Mouse (Mus musculus): Measurements from ENCODE around the gene Ubxn2a. TPM values are rescaled to one million over a fixed set of nuclear protein-coding genes. Genes with fewer than 3 reads are reported as not detected.
"Not testable (repeated sequence)": the region's sequence is repeated elsewhere in the genome, so short reads cannot be mapped to it uniquely, and the experiment has no call there.

The Ubxn2a gene
- 10 to 100 TPM; 44.3 to 46.8 TPM for total RNA-seq (2021)

DNA sequence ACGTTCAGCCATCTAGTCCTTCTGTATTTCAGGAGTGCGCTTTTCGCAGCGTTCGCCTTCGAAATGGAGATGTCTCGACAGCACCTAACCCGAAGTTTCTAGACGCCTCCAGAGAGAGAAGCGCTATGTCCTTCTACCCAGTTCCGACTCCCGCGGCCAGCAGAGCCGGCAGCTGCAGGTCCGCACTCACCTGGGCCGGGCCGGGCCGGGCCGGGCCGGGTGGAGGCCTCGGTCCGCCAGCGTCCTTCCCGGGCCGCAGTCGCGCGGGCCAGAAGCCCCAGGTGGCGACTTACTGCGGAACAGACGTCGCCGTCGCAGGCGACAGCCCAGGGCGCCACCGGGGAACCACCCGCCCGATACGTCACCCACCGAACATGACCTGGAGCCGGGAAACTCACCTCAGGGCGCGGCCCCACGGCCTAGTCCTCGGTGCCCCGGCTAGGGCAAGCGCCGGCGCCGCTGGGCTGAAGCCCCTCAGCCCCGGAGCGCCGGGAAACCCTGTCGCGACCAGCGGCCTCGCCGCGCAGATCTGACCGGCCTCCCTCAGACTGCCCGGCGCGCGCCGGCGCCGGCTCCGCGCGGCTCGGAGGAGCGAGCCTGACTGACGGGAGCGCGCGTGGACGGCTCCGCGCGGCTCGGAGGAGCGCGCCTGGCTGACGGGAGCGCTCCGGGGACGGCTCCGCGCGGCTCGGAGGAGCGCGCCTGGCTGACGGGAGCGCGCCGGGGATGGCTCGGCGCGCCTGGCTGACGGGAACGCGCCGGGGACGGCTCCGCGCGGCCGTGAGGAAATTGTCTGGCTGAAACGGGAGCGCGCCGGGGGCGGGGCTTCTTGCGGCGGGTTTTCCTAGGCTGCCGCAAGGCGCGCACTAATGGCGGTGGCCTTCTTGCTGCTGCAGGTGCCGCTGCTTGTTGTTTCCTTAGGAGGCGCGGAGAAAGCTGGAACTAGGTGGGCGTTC is at the start of gene Ubxn2a:
Ubxn2a (minus strand) TSS at position 755 of the 956 bp plus-strand sequence.
- DNase-seq = peak; percentile 90 to 91

DNA sequence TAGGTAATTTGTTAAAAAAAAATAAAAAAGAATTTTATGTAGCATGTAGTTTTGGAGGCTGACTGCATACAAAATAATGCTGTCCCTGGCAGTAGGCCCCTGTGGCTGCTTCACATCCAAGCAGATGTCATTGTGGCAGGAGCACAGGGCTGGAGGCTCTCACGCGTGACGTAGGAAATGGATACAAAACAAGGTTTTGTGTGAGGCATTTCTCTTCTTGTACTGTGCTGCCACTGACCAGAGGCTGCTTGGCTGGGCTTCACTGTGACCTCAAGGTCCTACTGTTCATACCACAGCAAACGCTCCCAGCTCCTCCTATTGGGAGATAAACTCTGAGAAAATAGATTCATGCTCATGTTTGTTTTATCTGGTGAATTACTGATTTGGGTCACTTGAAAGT is 45.7 kb upstream of the Ubxn2a start:
- peak; percentile 10 to 12 for DNase-seq

DNA sequence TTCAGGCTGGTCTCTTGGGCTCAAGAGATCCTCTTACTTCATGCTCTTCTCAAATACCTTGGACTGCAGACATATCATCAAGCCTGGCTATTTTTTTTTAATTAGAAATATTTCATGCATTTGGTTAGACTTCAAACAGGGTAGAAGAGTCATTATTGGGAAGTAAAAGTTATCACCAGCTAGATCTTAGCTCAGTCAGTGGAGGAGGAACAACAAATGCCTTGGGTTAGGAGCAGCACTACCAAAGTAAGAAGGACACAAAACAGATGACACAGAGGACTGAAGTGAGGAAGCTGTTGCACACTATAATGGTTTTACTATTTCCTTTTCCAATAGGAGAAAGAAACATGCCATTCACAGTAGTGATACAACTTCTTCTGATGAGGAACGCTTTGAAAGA is 44.8 kb upstream of the Ubxn2a start:
- no peak for DNase-seq

DNA sequence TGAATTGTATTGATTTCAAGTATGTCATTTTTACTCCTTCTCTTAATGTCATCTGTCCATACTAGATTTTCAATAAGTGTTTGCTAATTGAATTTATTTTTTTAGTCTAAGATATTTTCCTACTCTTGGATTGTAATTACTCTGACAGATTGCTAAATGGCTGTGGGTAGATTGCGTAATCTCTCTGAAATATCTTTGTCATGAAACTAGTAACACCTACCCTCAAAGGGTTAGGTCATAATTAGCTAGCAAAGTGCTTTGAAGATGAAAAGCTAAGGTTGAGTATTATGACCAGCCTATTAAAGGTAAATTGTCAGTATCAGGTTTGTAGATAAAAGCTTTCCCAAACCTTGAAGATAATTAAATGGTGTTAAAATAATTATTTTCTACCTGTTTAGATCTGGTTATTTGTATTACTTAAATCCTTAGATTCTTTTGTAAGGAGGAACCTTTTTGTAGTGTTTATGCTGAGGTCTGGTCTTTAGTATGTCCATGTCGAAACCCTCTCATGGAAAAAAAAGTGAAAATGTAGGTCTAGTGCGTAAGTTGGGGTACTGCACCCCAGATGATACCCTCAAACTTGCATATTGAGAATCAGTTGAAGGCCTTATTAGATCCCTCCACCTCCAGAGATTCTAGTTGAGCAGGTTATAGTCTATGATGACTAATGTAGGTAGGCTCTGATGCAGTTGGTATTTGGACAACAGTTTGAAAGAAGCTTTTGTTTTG is 23.5 kb upstream of the Ubxn2a start:
- DNase-seq = no peak

DNA sequence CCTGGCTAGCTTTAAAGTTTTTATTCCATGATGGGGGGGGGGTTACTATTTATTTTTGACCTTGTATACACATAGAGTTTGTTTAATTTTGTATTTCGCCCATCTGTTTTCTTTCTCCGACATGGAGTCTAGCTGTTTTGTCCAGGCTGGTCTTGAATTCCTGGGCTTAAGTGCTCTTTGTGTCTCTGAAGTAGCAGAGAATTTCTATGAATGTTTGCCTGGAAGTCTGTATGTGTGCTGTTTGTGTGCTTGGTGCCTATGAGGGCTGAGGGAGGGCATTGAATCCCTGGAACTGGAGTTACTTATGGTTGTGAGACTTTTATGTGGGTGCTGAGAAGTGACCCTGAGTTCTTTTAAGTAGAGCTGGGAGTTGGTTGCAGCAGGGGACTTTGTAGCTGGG is 20.7 kb upstream of the Ubxn2a start:
- DNase-seq = no peak

DNA sequence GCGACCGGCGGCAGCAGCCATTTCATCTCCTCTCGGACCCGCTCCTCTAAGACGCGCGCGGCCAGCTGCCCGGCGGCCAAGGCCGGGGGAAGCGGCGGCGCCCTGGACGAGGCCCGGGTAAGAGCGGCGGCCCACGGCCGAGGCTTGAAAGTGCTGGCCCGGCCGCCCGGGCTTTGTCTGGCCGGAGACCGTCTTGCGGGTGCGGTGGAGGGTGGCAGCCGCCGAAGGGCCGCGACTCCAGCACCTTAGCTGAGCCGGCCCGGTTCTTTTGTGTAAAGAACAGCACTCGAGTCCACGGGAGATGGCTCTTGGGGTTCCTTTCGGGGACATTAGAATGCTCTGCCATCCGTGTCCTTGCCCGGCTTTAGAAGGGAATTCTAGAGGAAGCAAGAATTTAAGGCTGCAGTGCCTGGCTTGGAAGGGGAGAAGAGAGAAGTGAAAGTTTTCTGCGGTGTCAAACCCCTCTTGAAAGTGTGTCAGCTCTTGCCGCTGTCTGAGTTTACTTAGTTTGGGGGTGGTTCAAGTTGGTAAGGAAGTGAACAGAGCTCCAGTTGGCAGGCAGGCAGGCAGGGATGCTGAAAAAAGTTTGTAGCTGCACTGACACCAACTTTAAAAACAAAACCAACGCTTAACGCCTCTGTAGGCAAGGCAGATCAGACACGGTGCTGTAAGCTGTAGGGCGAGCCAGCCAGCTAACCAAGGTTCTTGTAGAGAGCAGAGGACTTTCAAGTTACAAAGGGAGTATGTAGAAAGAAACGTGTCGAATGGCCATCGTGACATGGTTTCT is 10.5 kb upstream of the Ubxn2a start:
- DNase-seq = peak in 1 of 2 experiments; percentile 58

DNA sequence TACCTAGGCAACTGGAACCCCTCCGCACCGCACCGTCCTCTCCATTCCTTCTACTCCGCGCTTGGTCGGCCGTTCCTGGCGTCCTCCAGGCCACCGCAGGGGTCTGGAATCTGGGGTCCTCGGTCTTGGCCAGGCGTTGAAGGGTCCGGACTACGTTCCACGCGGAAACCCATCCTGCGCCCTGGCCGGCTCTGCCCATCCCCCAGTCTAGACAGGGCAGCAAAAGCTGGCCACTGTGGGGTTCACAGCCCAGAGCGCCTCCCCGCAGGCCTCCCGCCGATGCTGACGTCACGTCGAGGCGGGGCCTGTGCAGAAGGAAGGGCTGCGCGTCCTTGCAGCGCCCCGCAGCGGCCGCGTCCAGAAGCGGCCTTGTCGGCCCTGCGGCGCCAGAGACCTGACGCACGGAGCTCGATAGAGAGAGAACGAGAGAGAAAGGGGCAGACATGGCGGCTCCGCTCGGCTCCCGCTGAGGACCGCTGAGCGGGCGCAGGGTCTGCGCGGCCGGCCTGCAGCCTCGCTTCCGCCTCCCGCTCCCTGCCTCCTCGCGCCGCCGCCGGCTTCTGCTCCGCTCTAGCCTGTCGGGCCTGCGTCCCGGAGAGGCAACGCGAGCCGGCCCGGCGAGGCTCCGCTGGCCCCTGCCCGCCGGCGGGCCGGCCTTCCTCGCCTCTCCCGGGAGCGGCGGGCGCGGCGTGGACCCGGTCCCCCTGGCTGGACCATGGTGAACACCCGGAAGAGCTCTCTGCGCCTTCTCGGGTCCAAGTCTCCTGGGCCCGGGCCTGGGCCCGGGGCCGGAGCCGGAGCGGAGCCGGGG is 9.7 kb upstream of the Ubxn2a start, which contains the start of gene Atad2b:
Atad2b (plus strand) TSS at position 360 of the 811 bp plus-strand sequence.
- peak; percentile 97 to 98 for DNase-seq

DNA sequence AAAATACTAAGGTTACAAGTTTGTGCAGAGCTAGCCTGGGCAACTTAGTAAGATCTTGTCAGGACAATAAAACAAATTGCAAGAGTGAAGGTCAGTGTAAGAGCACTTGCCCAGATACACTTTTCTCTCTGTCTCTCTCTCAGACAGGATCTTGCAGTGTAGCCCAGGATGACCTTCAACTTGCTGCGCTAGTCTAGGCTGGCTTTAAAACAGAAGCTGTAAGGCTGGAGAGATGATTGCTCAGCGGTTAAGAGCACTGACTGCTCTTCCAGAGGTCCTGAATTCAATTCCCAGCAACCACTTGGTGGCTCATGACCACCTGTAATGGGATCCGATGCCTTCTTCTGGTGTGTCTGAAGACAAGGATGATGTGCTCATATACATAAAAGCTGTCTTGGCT is 7.4 kb upstream of the Ubxn2a start:
- no peak for DNase-seq

DNA sequence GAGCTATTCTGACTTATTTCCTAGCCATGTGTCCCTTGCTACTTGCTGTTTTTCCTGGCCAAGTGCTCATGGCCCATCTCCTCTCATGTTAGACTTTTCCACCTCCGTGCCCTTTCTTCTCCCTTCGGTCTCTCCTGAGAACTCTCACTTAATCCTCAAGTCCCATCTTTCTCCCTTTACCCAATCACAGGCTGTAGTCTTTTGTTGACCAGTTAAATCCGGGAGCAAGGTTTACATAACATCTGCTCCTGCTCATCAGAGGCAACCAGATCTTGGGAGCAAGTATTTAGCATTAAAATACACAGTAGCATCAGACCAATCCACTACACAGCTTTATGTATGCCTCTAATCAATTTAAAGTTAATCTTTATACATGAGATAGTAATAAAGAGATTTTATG is 6.9 kb upstream of the Ubxn2a start:
- DNase-seq = no peak

DNA sequence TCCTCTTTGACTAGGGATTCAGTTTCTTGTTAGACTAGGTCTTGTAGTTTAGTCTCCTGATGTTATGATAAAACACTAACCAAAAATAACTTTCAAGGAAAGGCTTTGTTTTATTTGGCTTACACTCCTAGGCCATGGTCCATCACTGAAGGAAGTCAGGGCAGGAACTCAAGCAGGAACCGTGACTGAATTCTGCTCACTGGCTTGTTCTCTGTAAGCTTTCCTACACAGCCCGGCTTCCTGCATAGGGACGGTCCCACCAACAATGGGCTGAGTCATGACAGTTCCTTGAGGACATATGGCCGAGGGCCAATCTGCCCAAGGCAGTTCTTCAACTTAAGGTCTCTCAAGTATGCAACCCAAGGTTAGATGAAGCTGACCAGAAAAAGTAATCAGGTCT is 4.2 kb upstream of the Ubxn2a start:
- no peak for DNase-seq

DNA sequence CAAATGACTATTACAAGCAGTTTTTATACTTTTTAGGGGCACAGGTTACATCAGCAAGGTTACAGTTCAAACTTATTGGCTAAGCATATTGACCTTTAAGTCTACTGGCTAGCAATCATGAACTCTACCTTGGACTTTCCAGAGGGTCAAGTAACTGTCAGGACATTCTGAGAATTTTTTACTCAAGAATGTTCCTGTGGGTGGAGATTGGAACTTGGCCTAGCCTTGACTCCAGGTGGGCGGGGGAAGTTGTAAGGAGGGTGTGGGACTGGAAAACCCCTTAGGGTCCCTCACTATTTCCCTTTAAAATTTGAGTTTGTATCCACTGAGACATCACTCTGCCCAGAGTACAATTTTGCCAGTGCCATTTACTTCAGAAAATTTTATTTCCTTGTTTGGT is 3.0 kb upstream of the Ubxn2a start:
- DNase-seq = not testable (repeated sequence)

DNA sequence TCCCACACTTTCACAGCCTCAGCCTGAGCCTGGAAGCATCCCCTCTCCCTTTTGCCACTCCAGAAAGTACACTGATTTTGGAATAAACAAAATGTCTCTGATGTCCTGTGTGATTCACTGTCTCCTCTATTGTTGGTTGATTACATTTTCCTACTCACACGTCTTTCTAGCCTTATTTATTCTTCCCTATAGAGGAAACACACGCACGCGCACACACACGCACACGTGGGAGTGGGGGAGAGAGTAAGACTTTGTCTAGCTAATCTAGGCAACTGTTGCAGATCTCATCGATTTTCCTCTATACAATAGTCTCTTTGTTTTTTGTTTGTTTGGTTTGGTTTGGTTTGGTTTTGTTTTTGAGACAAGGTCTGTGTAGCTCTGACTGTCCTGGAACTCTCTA is 886 bp upstream of the Ubxn2a start:
- no peak for DNase-seq

DNA sequence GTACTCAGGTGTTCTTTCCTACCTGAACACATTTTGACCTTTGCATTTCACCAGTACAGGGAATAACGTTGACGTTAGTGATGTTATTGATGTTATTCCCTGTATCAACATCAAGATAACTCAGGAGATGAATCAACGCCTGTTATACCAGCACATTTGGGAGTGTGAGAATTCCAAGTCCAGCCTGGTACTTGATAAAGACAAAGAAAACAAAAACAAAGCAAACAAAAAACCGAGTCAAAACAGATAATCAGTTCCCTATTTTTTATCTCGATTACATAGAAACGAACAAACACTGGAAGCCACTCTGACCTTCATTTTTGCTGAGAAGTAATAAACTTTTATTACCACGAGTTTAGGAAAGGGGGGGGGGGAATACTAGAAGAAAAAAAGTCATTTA is 1.0 kb downstream of the Ubxn2a start:
- no peak for DNase-seq

DNA sequence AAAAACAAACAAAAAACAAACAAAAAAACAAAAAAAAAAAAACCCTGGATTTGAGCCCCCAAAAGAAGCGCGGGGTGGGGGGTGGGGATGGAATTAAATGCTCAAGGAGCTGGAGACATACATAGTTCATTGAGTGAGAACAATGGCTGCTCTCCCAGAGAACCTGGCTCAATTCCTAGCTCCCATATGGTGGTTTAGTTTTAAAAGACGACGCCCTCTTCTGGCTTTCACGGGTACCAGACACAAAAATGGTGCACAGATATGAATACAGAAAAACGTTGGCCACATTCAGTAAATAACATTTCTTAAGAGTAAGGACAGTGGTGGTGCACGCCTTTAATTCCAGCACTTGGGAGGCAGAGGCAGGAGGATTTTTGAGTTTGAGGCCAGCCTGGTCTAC is 1.6 kb downstream of the Ubxn2a start:
- no peak for DNase-seq

DNA sequence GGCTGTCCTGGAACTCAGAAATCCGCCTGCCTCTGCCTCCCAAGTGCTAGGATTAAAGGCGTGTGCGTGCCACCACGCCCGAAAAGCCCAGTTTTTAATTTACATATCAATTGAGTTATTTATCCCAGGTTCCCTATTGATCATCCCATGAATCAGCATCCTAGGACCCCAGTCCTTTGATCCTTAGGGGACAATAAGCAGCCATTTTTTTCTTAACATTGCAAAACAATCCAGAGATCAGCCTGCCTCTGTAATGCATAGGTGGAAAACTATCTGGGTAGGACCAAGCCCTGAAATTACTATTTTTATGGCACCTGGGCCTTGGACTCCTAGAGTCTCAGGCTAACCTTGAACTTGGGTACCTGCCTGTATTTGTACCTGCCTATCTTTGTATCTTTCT is 9.5 kb downstream of the Ubxn2a start:
- DNase-seq = no peak

DNA sequence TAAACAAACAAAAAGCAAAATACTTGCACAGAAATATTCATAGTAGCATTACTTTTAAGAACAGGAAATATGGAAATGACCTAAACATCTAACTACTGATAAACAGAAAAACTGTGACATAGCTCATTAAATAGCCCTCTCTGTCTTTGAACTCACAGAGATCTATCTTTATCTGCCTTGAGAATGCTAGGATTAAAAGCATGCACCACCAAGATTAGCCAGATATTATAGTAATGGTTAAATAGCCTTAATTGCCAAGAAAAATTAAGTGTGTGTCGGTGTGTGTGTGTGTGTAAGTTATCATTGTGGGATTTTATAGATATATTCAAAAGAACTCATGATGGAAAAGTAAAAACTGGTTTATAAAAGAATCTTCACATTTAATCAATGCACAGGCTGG is 17.6 kb downstream of the Ubxn2a start:
- DNase-seq = no peak

DNA sequence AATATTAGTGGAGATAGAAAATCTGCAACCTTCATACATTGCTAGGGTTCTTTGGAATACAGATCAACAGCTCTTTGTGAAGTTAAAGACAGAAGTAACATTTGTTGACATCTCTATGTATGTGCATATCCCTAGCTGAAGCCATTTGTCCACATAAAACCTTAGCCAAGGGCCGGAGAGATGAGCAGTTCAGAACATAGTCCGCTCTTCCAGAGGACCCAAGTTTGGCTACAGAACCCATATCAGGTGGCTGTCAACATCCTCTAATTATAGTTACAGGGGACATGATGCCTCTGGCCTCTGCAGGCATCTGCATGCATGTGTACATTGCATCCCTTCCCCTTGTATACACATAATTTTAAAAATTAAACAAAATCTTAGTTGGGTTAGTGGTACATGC is 18.3 kb downstream of the Ubxn2a start:
- DNase-seq = no peak

DNA sequence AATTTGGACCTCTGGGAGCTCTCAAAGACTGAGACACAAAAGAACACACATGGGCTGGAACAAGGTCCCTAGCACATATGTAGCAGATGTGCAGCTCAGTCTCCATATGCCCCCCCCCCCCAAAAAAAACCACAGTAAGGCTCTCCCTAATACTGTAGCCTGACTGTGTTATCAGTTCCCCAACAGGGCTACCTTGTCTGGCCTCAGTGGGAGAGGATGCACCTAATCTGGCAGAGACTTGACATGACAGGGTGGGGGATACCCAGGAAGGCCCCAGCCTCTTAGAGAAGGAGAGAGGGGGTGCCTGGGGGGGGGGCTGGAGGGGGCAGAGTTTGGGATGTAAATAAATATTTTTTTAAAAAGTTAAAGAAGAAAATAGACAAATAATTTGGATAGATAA is 18.8 kb downstream of the Ubxn2a start:
- no peak for DNase-seq

DNA sequence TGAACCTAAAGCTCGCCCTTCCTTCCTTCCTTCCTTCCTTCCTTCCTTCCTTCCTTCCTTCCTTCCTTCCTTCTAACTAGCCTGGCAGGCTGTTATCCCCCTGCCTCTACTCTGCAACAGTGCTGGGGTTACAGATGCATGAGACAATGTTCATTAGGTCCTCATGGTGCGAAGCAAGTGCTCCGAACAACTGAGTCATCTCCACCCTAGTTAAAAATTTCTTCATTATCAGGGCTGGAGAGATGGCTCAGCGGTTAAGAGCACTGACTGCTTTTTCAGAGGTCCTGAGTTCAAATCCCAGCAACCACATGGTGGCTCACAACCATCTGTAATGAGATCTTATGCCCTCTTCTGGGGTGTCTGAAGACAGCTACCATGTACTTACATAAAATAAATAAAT is 20.9 kb downstream of the Ubxn2a start:
- DNase-seq = not testable (repeated sequence)

DNA sequence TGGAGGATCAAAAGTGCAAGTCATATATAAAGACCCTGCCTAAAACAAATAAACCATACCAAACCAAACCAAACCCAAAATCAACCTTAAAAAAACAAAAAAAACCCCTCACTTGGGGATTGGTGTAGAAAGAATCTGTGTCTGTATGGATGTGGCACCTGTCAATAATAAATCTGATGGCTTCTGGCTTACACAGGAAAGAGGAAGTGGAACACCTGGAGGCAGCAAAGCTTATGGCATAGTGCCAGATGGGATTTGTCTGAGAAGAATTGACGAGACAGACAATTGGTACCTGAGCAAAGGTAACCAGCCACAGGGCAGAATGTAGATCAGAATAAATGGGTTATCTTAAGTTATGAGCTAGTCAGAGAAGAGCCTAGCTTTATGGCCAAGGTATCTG is 22.4 kb downstream of the Ubxn2a start:
- no peak for DNase-seq

DNA sequence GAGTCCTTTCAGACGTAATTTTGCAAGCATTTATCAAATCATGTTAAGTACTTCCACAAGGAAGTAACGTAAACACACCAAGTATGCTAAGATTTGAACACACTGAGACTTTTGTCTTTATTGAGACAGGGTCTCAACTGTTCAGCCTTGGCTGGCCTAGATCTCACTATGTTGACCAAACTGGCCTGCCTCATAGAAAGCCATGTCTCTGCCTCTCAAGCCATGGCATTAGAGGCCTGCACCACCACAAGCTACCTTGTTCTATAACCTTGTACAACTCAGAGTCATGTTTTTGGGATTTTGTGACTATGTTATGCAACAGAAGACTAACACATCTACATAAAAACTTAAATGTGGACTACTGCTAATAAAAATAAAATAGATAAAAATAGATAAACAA is 25.4 kb downstream of the Ubxn2a start:
- no peak for DNase-seq

DNA sequence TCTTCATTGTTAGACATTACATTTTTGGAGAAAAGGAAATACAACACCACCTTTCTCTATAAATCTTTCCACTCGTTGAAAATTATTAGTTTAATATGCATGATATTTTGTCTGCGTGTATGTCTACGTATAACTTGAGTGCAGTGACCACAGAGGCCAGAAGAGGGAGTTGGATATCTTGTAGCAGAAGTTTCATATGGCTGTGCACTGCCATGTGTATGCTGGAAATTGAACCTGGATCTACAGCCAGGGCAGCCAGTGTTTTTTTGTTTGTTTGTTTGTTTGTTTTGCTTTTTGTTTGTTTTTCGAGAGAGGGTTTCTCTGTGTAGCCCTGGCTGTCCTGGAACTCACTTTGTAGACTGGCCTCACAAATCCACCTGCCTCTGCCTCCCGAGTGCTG is 28.5 kb downstream of the Ubxn2a start:
- no peak for DNase-seq

All from layer of hippocampus, postnatal 36 days (tissue).